Mouse (Mus musculus) embryonic facial prominence, embryonic 11.5 days (tissue): Measurements from ENCODE around the gene Nfyc. TPM values are rescaled to one million over a fixed set of nuclear protein-coding genes. Genes with fewer than 3 reads are reported as not detected.
A peak's percentile ranks its signal among the peaks of the same experiment; 100 is the strongest.

Experiments
- ATAC-seq: fragments of 200-750 bp; cut with Nextera tagmentation; replicated peaks from 2 replicates; pipeline ENCODE4 v1.8.0; 2017; ENCODE audit warnings: low read depth; ENCODE audit not compliant: insufficient number of reproducible peaks, low FRiP score, low TSS enrichment
- DNase-seq: peaks from one replicate; pipeline ENCODE4 v3.0.0-alpha.2; 2015; ENCODE audit warnings: low spot score
- H3K27ac ChIP-seq: fragments of 300-500 bp; sonication (generic); replicated peaks from 2 replicates; pipeline ENCODE4 v1.5.1; 2014; ENCODE audit warnings: mild to moderate bottlenecking, low read depth, low read length, control low read depth
- H3K27me3 ChIP-seq: fragments of 300-500 bp; sonication (generic); 2 replicates; pipeline ENCODE4 v1.6.1; 2014; ENCODE audit warnings: mild to moderate bottlenecking, low read length, moderate library complexity, mixed read lengths; ENCODE audit not compliant: control insufficient read depth, insufficient read depth
- H3K36me3 ChIP-seq: fragments of 300-500 bp; sonication (generic); replicated peaks from 2 replicates; pipeline ENCODE4 v1.6.1; 2014; ENCODE audit warnings: low read depth, mild to moderate bottlenecking, low read length, moderate library complexity, mixed read lengths; ENCODE audit not compliant: control insufficient read depth, insufficient read depth
- H3K4me1 ChIP-seq: fragments of 300-500 bp; sonication (generic); 2 replicates; pipeline ENCODE4 v1.6.1; 2014; ENCODE audit warnings: low read length, mixed read lengths; ENCODE audit not compliant: control insufficient read depth, insufficient read depth
- H3K4me2 ChIP-seq: fragments of 300-500 bp; sonication (generic); 2 replicates; pipeline ENCODE4 v1.6.1; 2014; ENCODE audit warnings: low read depth, mild to moderate bottlenecking, control low read depth, low read length, moderate library complexity
- H3K4me3 ChIP-seq: fragments of 300-500 bp; sonication (generic); 2 replicates; pipeline ENCODE4 v1.5.1; 2014; ENCODE audit warnings: low read depth, low read length, control low read depth
- H3K9ac ChIP-seq: fragments of 300-500 bp; sonication (generic); replicated peaks from 2 replicates; pipeline ENCODE4 v1.6.1; 2014; ENCODE audit warnings: mild to moderate bottlenecking, control low read depth, low read length
- H3K9me3 ChIP-seq: fragments of 300-500 bp; sonication (generic); replicated peaks from 2 replicates; pipeline ENCODE4 v1.6.1; 2016; ENCODE audit warnings: mild to moderate bottlenecking, low read length, inconsistent platforms, mixed read lengths; ENCODE audit not compliant: control insufficient read depth
- WGBS: fragments of 180-500 bp; shearing (Covaris S2); extraction: QIAGEN DNeasy Blood & Tissue Kit; methylation state at CpG from one replicate; pipeline ENCODE4 v1.1.7; 2014; 5-methylcytosine and 5-hydroxymethylcytosine counted together
- polyA plus RNA-seq: library from polyadenylated mRNA; unstranded; fragments of >200 nt; fragmentation: Nextera tagmentation; extraction: Ambion mirVana; gene quantifications from 2 replicates; pipeline ENCODE4 v1.2.1, GENCODE M21; 2014

The Nfyc gene
- polyA plus RNA-seq, 1 experiment from 2014 or later, result 137 TPM

- Histone ChIP-seq H3K4me1 (no peaks in the 10 kb centered on the region), H3K4me2 (peak overlapping the region; percentile 75), H3K4me3 (no peak overlapping the region), H3K27me3 (no peaks in the 10 kb centered on the region; the same call in 1 of the 2 replicates), H3K27ac (no peak overlapping the region), H3K9me3 (no peaks in the 10 kb centered on the region), H3K9ac (no peak overlapping the region), H3K36me3 (no peaks in the 10 kb centered on the region)
- WGBS, result 25% methylated on average over 6 of the region's 6 CpGs
- DNase-seq, result no peak
- ATAC-seq, result peak; percentile 5; the same call in 1 of the 2 replicates
Observed at GRCm38 (mm10) chr4:120730574-120730973, 100.8 kb downstream of the Nfyc start.

DNA sequence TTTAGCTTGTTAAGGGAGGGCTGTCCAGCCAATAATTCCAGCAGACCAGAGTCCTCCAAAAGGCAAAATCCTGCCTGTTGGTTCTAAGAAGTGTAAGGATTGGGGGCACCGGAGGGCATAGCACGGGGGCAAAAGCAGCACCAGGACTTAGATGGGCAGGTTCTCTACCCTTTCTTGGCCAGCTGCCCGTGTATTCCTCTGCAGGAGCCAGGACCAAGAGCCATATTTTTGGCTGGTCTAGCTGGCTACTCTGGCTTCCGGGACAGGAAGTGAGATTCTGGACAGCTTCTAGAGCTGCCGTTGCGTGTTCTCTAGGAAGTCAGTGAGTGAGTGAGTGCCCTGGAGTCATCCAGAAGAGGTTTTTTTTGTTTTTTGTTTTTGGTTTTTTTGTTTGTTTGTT is 101.2 kb downstream of the Nfyc start:
- no peaks in the 10 kb centered on the region for H3K36me3 ChIP-seq
- WGBS, result 58% methylated on average over 6 of the region's 6 CpGs
- H3K4me3 ChIP-seq, result no peak overlapping the region
- no peak overlapping the region for H3K4me2 ChIP-seq
- no peaks in the 10 kb centered on the region; the same call in 1 of the 2 replicates for H3K27me3 ChIP-seq
- H3K27ac ChIP-seq, result no peak overlapping the region
- H3K4me1 ChIP-seq, result no peaks in the 10 kb centered on the region
- no peak overlapping the region for H3K9ac ChIP-seq
- no peak for ATAC-seq
- no peaks in the 10 kb centered on the region for H3K9me3 ChIP-seq
- DNase-seq, result peak; percentile 15

DNA sequence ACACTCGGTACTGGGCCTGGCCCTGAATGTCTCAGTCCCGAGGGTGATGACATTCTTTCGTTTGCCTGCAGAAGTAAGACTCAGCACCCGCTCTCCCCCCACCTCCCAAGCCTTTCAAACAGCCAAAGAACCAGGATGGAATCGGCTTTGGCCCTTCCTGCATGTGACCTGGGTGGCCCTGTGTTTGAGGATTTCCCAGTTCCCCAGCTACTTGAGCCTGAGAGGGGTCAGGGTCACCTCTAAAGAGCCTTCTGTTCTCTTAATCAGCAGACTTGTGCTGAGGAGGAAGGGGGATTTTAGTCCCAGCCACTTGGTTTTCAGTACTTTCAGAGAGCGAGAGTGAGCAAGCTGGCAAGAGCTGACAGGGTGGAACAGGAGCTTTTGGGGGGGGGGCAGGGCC is 101.9 kb downstream of the Nfyc start:
- H3K4me1 ChIP-seq, result no peaks in the 10 kb centered on the region
- no peaks in the 10 kb centered on the region for H3K9me3 ChIP-seq
- H3K36me3 ChIP-seq, result no peaks in the 10 kb centered on the region
- H3K27me3 ChIP-seq, result no peaks in the 10 kb centered on the region; the same call in 1 of the 2 replicates
- DNase-seq (no peak), ATAC-seq (no peak)
- no peak overlapping the region for H3K4me3 ChIP-seq
- H3K9ac ChIP-seq, result no peak overlapping the region
- 22% methylated on average over 6 of the region's 6 CpGs for WGBS
- no peak overlapping the region for H3K27ac ChIP-seq
- no peak overlapping the region for H3K4me2 ChIP-seq

DNA sequence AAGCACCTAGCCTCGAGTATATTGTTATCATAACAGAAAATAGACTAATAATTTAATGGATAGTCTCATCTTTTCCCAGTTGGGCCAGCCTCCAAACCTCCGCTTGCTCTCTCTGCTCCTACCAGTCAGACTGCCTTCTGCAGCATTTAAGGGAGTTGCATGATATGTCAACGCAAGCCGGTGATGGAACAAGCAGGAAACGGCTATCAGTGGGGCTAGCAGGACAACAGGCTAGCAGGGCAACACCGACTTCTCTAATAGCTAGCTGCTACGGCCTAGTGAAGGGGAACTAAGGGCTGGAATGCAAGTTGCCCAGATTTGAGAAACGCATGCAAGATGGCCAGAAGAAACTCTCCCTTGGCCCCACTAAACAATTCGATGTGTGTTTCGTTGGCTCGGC is 103.5 kb downstream of the Nfyc start:
- ATAC-seq (no peak), DNase-seq (no peak)
- H3K9me3 ChIP-seq, result no peaks in the 10 kb centered on the region
- H3K27ac ChIP-seq, result no peak overlapping the region
- H3K4me3 ChIP-seq, result no peak overlapping the region
- no peaks in the 10 kb centered on the region for H3K36me3 ChIP-seq
- H3K4me1 ChIP-seq, result no peaks in the 10 kb centered on the region
- WGBS, result 83% methylated on average over 11 of the region's 11 CpGs
- H3K27me3 ChIP-seq, result no peaks in the 10 kb centered on the region; the same call in 1 of the 2 replicates
- no peak overlapping the region for H3K9ac ChIP-seq
- H3K4me2 ChIP-seq, result no peak overlapping the region

GRCm38 (mm10) chr4:120726174-120726573 is 105.2 kb downstream of the Nfyc start:
- Histone ChIP-seq H3K4me2 (no peak overlapping the region), H3K4me3 (no peak overlapping the region), H3K27ac (no peak overlapping the region), H3K36me3 (no peaks in the 10 kb centered on the region), H3K27me3 (no peaks in the 10 kb centered on the region), H3K9ac (no peak overlapping the region), H3K9me3 (no peaks in the 10 kb centered on the region), H3K4me1 (no peaks in the 10 kb centered on the region)
- WGBS, result 52% methylated on average over 4 of the region's 4 CpGs
- no peak for DNase-seq
- ATAC-seq, result no peak

- H3K4me2 ChIP-seq, result no peak overlapping the region
- no peak overlapping the region for H3K27ac ChIP-seq
- no peaks in the 10 kb centered on the region for H3K27me3 ChIP-seq
- no peak overlapping the region for H3K4me3 ChIP-seq
- no peak overlapping the region for H3K9ac ChIP-seq
- H3K36me3 ChIP-seq, result no peaks in the 10 kb centered on the region
- ATAC-seq (no peak), DNase-seq (no peak)
- H3K9me3 ChIP-seq, result no peaks in the 10 kb centered on the region
- 18% methylated on average over 5 of the region's 5 CpGs for WGBS
- no peaks in the 10 kb centered on the region for H3K4me1 ChIP-seq
Observed at GRCm38 (mm10) chr4:120725516-120726090, 105.8 kb downstream of the Nfyc start.

- WGBS, result 64% methylated on average over 2 of the region's 2 CpGs
- no peaks in the 10 kb centered on the region for H3K27me3 ChIP-seq
- no peak overlapping the region for H3K4me2 ChIP-seq
- no peaks in the 10 kb centered on the region for H3K36me3 ChIP-seq
- no peaks in the 10 kb centered on the region for H3K4me1 ChIP-seq
- no peak overlapping the region for H3K4me3 ChIP-seq
- H3K27ac ChIP-seq, result no peak overlapping the region
- no peak for ATAC-seq
- no peaks in the 10 kb centered on the region for H3K9me3 ChIP-seq
- no peak overlapping the region for H3K9ac ChIP-seq
- no peak for DNase-seq
Observed at GRCm38 (mm10) chr4:120721574-120721973, 109.8 kb downstream of the Nfyc start.

GRCm38 (mm10) chr4:120719152-120719551 is 112.2 kb downstream of the Nfyc start:
- peak; percentile 26 for DNase-seq
- no peak overlapping the region for H3K27ac ChIP-seq
- no peaks in the 10 kb centered on the region for H3K9me3 ChIP-seq
- no peak overlapping the region for H3K4me2 ChIP-seq
- 12% methylated on average over 5 of the region's 5 CpGs for WGBS
- H3K27me3 ChIP-seq, result no peaks in the 10 kb centered on the region
- H3K4me1 ChIP-seq, result peaks cover 3% of the 10 kb centered on the region; the same call in 1 of the 2 replicates
- no peak overlapping the region for H3K9ac ChIP-seq
- ATAC-seq, result no peak
- no peak overlapping the region for H3K4me3 ChIP-seq
- no peaks in the 10 kb centered on the region for H3K36me3 ChIP-seq
